Mouse (Mus musculus) midbrain, embryonic 15.5 days (tissue): ENCODE measurements at regions not wholly inside any gene's neighbourhood (a gene's known extent, or its start where the extent isn't known, plus 50 kb on each side); places are given as distances from the start of the nearest gene placed in this dataset.

Experiments used
- ATAC-seq: fragments of 200-750 bp; cut with Nextera tagmentation; replicated peaks from 2 replicates; pipeline ENCODE4 v1.8.0; 2017; ENCODE audit warnings: moderate TSS enrichment
- H3K27ac ChIP-seq: fragments of 300-500 bp; sonication (generic); 2 replicates; pipeline ENCODE4 v1.5.1; 2015; ENCODE audit warnings: mild to moderate bottlenecking, inconsistent platforms
- H3K27me3 ChIP-seq: fragments of 300-500 bp; sonication (generic); replicated peaks from 2 replicates; pipeline ENCODE4 v1.6.1; 2015; ENCODE audit warnings: inconsistent platforms
- H3K36me3 ChIP-seq: fragments of 300-500 bp; sonication (generic); replicated peaks from 2 replicates; pipeline ENCODE4 v1.6.1; 2015; ENCODE audit warnings: inconsistent platforms
- H3K4me1 ChIP-seq: fragments of 300-500 bp; sonication (generic); 2 replicates; pipeline ENCODE4 v1.6.1; 2015; ENCODE audit warnings: inconsistent platforms
- H3K4me2 ChIP-seq: fragments of 300-500 bp; sonication (generic); 2 replicates; pipeline ENCODE4 v1.6.1; 2015; ENCODE audit warnings: inconsistent platforms, mild to moderate bottlenecking, moderate library complexity
- H3K4me3 ChIP-seq: fragments of 300-500 bp; sonication (generic); 2 replicates; pipeline ENCODE4 v1.5.1; 2015; ENCODE audit warnings: mild to moderate bottlenecking, inconsistent platforms
- H3K9ac ChIP-seq: fragments of 300-500 bp; sonication (generic); 2 replicates; pipeline ENCODE4 v1.6.1; 2015; ENCODE audit warnings: mild to moderate bottlenecking, inconsistent platforms
- H3K9me3 ChIP-seq: fragments of 300-500 bp; sonication (generic); 2 replicates; pipeline ENCODE4 v1.6.1; 2016; ENCODE audit warnings: inconsistent platforms
- WGBS: fragments of 180-500 bp; shearing (Covaris S2); methylation state at CpG from one replicate; pipeline ENCODE4 v1.1.7; 2015; ENCODE audit warnings: mixed read lengths; 5-methylcytosine and 5-hydroxymethylcytosine counted together

- no peak overlapping the region for H3K4me3 ChIP-seq
- no peaks in the 10 kb centered on the region for H3K27me3 ChIP-seq
- H3K36me3 ChIP-seq, result no peaks in the 10 kb centered on the region
- no peaks in the 10 kb centered on the region; the same call in 1 of the 2 replicates for H3K4me1 ChIP-seq
- 45% methylated on average over 3 of the region's 3 CpGs for WGBS
- H3K4me2 ChIP-seq, result no peak overlapping the region
- H3K27ac ChIP-seq, result no peak overlapping the region
- no peak overlapping the region for H3K9ac ChIP-seq
- H3K9me3 ChIP-seq, result no peaks in the 10 kb centered on the region
- no peak for ATAC-seq
These were observed 151.1 kb downstream of the Cd24a start for GRCm38 (mm10) chr10:43729184-43729583.

- ATAC-seq, result no peak
- no peaks in the 10 kb centered on the region for H3K4me1 ChIP-seq
- H3K9me3 ChIP-seq, result no peaks in the 10 kb centered on the region
- no peak overlapping the region for H3K4me3 ChIP-seq
- no peaks in the 10 kb centered on the region for H3K36me3 ChIP-seq
- H3K27ac ChIP-seq, result no peak overlapping the region
- H3K4me2 ChIP-seq, result no peak overlapping the region
- H3K27me3 ChIP-seq, result no peaks in the 10 kb centered on the region
- H3K9ac ChIP-seq, result no peak overlapping the region
- WGBS, result 84% methylated on average over 13 of the region's 13 CpGs
These were observed 155.7 kb downstream of the Cd24a start for GRCm38 (mm10) chr10:43733618-43734415.

- no peak overlapping the region for H3K9ac ChIP-seq
- no peak overlapping the region for H3K4me2 ChIP-seq
- no peak overlapping the region for H3K4me3 ChIP-seq
- H3K27ac ChIP-seq, result peak overlapping the region; percentile 57
- H3K4me1 ChIP-seq, result peaks cover 24% of the 10 kb centered on the region
- ATAC-seq, result no peak
- H3K9me3 ChIP-seq, result no peaks in the 10 kb centered on the region
- 87% methylated on average over 2 of the region's 2 CpGs for WGBS
- no peaks in the 10 kb centered on the region for H3K36me3 ChIP-seq
- H3K27me3 ChIP-seq, result no peaks in the 10 kb centered on the region
These were observed 161.1 kb downstream of the Cd24a start for GRCm38 (mm10) chr10:43739181-43739580.

DNA sequence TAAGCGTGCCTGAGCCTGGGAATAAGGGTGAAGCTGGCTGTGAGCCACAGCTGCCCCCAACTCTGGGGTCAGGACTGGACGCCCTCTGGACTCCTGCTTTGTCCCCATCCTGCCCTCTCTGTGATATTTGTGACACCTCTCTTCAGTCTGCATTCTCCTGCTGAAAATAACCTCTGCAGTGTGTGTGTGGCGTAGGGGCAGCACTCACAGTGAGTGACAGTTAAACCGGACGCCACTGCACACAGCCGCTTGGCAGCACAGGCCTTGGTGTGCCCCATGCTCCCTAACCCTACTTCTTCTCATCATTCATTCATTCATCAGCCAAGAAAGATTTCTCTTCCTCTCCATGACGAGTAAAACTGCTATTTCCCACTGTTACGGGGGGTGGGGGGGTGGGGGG is 161.6 kb downstream of the Cd24a start:
- Histone ChIP-seq H3K27ac (peak overlapping the region; percentile 57), H3K9me3 (no peaks in the 10 kb centered on the region), H3K4me2 (peak overlapping the region; percentile 25), H3K36me3 (no peaks in the 10 kb centered on the region), H3K27me3 (no peaks in the 10 kb centered on the region), H3K4me3 (no peak overlapping the region), H3K4me1 (peaks cover 24% of the 10 kb centered on the region), H3K9ac (no peak overlapping the region)
- WGBS, result 45% methylated on average over 8 of the region's 8 CpGs
- peak; percentile 48; the same call in 1 of the 2 replicates for ATAC-seq

DNA sequence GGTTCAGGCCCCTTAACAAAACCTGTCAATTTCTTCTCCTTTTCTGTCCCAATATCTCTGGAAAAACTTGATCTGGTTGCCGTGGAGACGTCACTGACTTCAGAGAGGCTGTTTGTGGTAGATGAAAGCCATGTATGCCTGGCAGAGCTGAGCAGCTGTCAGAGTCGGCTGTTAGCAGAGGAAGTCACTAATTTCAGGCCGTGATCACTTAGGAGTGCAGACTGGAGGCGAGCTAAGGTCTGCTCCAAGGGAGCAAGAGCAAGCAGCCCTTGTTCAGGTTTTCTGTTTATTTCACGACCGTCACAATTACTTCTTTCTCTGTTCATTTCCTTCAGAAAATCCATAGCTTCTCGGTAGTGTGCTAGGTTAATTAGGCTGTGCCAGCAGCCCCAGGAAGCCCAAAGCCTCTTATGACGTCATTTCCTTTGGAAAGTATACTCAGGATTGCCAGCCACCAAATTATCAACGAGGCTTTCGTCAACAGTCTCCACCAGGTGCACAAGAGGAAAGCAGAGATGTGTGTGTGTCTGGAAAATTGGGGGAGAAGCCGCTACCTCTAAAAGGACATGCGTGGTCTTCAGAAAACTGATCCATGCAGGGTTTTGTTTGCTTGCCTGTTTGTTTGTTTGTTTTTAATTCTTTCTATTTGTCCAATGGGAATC is 161.2 kb downstream of the Qrsl1 start:
- ATAC-seq, result peak; percentile 84
- Histone ChIP-seq H3K4me1 (peaks cover 24% of the 10 kb centered on the region), H3K9me3 (no peaks in the 10 kb centered on the region), H3K27ac (peak overlapping the region; percentile 57), H3K4me3 (no peak overlapping the region), H3K9ac (no peak overlapping the region), H3K27me3 (no peaks in the 10 kb centered on the region), H3K4me2 (peak overlapping the region; percentile 25), H3K36me3 (no peaks in the 10 kb centered on the region)
- WGBS, result 24% methylated on average over 13 of the region's 13 CpGs

DNA sequence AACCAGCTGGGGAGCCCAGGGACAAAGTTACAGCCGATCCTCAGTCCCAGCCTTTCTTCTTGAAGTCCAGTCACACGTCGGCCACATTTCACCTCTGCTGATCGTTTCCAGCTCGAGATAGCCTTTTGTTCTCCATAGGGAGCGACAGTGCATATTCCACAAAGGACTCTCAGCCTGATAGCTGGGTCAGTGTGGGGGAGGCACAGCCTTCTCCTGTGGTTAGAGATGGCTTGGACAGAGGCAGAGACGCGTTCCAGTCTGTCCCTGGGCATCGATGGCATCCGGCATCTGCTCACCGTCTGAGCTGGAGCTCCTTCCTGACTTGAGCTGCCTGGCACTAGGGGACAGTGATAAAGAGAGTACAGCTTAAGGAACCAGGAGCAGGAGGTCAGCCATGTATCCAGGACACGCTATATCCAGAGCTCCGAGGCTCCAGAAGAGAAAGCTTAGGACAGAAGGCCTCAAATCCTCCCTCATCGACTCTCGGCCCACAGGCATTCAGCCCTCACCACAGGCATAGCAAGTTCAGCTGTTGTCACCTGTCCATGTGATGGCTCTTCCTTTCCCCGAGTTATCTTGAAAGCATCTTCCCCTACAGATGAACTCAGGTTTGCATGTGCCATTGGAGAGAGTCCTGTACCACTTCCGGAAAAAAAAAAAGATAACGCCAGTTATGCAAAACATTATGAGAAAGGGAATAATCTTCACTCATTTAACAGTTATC is 160.0 kb downstream of the Qrsl1 start:
- no peaks in the 10 kb centered on the region for H3K27me3 ChIP-seq
- WGBS, result 54% methylated on average over 18 of the region's 18 CpGs
- H3K4me1 ChIP-seq, result peaks cover 24% of the 10 kb centered on the region
- no peak overlapping the region for H3K4me3 ChIP-seq
- no peak overlapping the region for H3K9ac ChIP-seq
- no peak overlapping the region for H3K27ac ChIP-seq
- H3K9me3 ChIP-seq, result no peaks in the 10 kb centered on the region
- H3K4me2 ChIP-seq, result no peak overlapping the region
- no peak for ATAC-seq
- no peaks in the 10 kb centered on the region for H3K36me3 ChIP-seq

GRCm38 (mm10) chr10:43742085-43743054 is 159.2 kb downstream of the Qrsl1 start:
- peak overlapping the region; percentile 48 for H3K4me2 ChIP-seq
- peak overlapping the region; percentile 23 for H3K4me3 ChIP-seq
- peak overlapping the region; percentile 28; the same call in 1 of the 2 replicates for H3K9ac ChIP-seq
- peak overlapping the region; percentile 60 for H3K27ac ChIP-seq
- 5% methylated on average over 15 of the region's 15 CpGs for WGBS
- H3K36me3 ChIP-seq, result no peaks in the 10 kb centered on the region
- peaks cover 24% of the 10 kb centered on the region for H3K4me1 ChIP-seq
- H3K27me3 ChIP-seq, result no peaks in the 10 kb centered on the region
- no peaks in the 10 kb centered on the region for H3K9me3 ChIP-seq
- ATAC-seq, result peak; percentile 70

- H3K4me1 ChIP-seq, result peaks cover 24% of the 10 kb centered on the region
- no peak overlapping the region for H3K4me3 ChIP-seq
- H3K27ac ChIP-seq, result no peak overlapping the region
- WGBS, result 97% methylated on average over 7 of the region's 7 CpGs
- H3K9me3 ChIP-seq, result no peaks in the 10 kb centered on the region
- H3K9ac ChIP-seq, result no peak overlapping the region
- H3K27me3 ChIP-seq, result no peaks in the 10 kb centered on the region
- H3K36me3 ChIP-seq, result no peaks in the 10 kb centered on the region
- H3K4me2 ChIP-seq, result no peak overlapping the region
- no peak for ATAC-seq
These were observed 158.1 kb downstream of the Qrsl1 start for GRCm38 (mm10) chr10:43743188-43744120.

- no peak for ATAC-seq
These were observed 155.5 kb downstream of the Qrsl1 start for GRCm38 (mm10) chr10:43745931-43746630.

DNA sequence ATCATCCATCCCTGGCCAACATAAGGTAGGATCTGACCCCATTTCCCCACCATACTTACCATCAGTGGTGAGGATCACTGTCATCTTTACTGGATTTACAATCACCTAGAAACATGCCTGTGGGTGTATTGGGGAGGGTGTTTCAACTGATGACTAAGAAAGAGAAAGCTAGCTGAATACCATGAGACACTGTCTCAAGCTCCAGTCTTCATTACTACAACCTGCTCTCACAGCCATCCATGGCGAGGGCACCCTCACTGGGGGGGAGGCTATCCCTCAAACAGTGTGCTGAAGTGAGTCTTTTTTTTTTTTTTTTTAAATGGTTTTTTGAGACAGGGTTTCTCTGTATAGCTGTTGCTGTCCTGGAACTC is 154.9 kb downstream of the Qrsl1 start:
- H3K27ac ChIP-seq, result no peak overlapping the region
- H3K9me3 ChIP-seq, result no peaks in the 10 kb centered on the region
- whole genome bisulfite sequencing, result 94% methylated on average over 1 of the region's 1 CpGs
- H3K9ac ChIP-seq, result no peak overlapping the region
- H3K4me2 ChIP-seq, result no peak overlapping the region
- H3K4me3 ChIP-seq, result no peak overlapping the region
- no peak for ATAC-seq
- H3K27me3 ChIP-seq, result no peaks in the 10 kb centered on the region
- peaks cover 8% of the 10 kb centered on the region for H3K4me1 ChIP-seq
- no peaks in the 10 kb centered on the region for H3K36me3 ChIP-seq

More at GRCm38 (mm10) chr10:43745931-43746630, 155.5 kb downstream of the Qrsl1 start:
- no peak overlapping the region for H3K27ac ChIP-seq
- H3K9me3 ChIP-seq, result no peaks in the 10 kb centered on the region
- WGBS, result 78% methylated on average over 8 of the region's 8 CpGs
- H3K4me2 ChIP-seq, result no peak overlapping the region
- H3K9ac ChIP-seq, result no peak overlapping the region
- H3K36me3 ChIP-seq, result no peaks in the 10 kb centered on the region
- H3K4me1 ChIP-seq, result peaks cover 8% of the 10 kb centered on the region
- no peak overlapping the region for H3K4me3 ChIP-seq
- no peaks in the 10 kb centered on the region for H3K27me3 ChIP-seq
